Mouse (Mus musculus) lung, embryonic 16.5 days (tissue): ENCODE data around the gene Vkorc1l1. TPM values are rescaled to one million over a fixed set of nuclear protein-coding genes. Genes with fewer than 3 reads are reported as not detected.

Source experiments
- ATAC-seq: fragments of 200-750 bp; cut with Nextera tagmentation; 2 replicates; pipeline ENCODE4 v1.8.0; 2017; ENCODE audit warnings: low read depth, mild to moderate bottlenecking, moderate library complexity
- H3K27ac ChIP-seq: fragments of 300-500 bp; sonication (generic); 2 replicates; pipeline ENCODE4 v1.5.1; 2014; ENCODE audit warnings: mild to moderate bottlenecking, control low read depth, low read length
- H3K27me3 ChIP-seq: fragments of 300-500 bp; sonication (generic); 2 replicates; pipeline ENCODE4 v1.6.1; 2014; ENCODE audit warnings: low read depth, low read length, mixed read lengths; ENCODE audit not compliant: control insufficient read depth, insufficient read depth
- H3K36me3 ChIP-seq: fragments of 300-500 bp; sonication (generic); 2 replicates; pipeline ENCODE4 v1.6.1; 2014; ENCODE audit warnings: low read length; ENCODE audit not compliant: control insufficient read depth, insufficient read depth
- H3K4me1 ChIP-seq: fragments of 300-500 bp; sonication (generic); replicated peaks from 2 replicates; pipeline ENCODE4 v1.6.1; 2014; ENCODE audit warnings: low read length, mixed read lengths; ENCODE audit not compliant: control insufficient read depth, insufficient read depth
- H3K4me2 ChIP-seq: fragments of 300-500 bp; sonication (generic); 2 replicates; pipeline ENCODE4 v1.6.1; 2014; ENCODE audit warnings: low read depth, low read length, control low read depth
- H3K4me3 ChIP-seq: fragments of 300-500 bp; sonication (generic); 2 replicates; pipeline ENCODE4 v1.5.1; 2014; ENCODE audit warnings: mild to moderate bottlenecking, low read length, control low read depth
- H3K9ac ChIP-seq: fragments of 300-500 bp; sonication (generic); 2 replicates; pipeline ENCODE4 v1.6.1; 2014; ENCODE audit warnings: low read length, control low read depth
- H3K9me3 ChIP-seq: fragments of 300-500 bp; sonication (generic); 2 replicates; pipeline ENCODE4 v1.6.1; 2016; ENCODE audit warnings: low read length; ENCODE audit not compliant: control insufficient read depth
- WGBS: fragments of 180-500 bp; shearing (Covaris S2); extraction: QIAGEN DNeasy Blood & Tissue Kit; methylation state at CpG from one replicate; pipeline ENCODE4 v1.1.7; 2014; 5-methylcytosine and 5-hydroxymethylcytosine counted together
- polyA plus RNA-seq: library from polyadenylated mRNA; unstranded; fragments of >200 nt; fragmentation: Nextera tagmentation; extraction: Ambion mirVana; gene quantifications from 2 replicates; pipeline ENCODE4 v1.2.1, GENCODE M21; 2015

Gene Vkorc1l1
- polyA plus RNA-seq, 1 experiment from 2014 or later: 18.8 TPM

DNA sequence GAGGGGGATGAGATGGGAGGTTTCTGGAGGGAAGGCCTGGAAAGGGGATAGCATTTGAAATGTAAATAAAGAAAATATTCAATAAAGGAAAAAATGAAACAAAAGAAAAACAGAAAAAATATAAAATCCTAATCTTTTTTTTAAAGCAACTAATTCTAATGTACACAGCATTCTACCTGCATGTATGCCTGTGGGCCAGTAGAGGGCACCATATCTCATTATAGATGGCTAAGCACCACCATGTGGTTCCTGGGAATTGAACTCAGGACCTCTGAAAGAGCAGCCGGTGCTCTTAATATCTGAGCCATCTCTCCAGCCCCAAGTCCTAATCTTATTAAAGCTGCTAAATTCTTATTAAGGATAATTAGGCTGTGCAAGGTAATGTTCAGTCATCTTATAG, 65.6 kb downstream of the Vkorc1l1 start:
- Histone ChIP-seq H3K9me3 (peaks cover 5% of the 10 kb centered on the region; the same call in 1 of the 2 replicates), H3K4me2 (no peak overlapping the region), H3K27me3 (no peaks in the 10 kb centered on the region), H3K4me1 (peaks cover 6% of the 10 kb centered on the region), H3K36me3 (peaks cover 7% of the 10 kb centered on the region), H3K27ac (no peak overlapping the region), H3K9ac (no peak overlapping the region), H3K4me3 (no peak overlapping the region)
- ATAC-seq: no peak
- WGBS: 86% methylated on average over 1 of the region's 1 CpGs

DNA sequence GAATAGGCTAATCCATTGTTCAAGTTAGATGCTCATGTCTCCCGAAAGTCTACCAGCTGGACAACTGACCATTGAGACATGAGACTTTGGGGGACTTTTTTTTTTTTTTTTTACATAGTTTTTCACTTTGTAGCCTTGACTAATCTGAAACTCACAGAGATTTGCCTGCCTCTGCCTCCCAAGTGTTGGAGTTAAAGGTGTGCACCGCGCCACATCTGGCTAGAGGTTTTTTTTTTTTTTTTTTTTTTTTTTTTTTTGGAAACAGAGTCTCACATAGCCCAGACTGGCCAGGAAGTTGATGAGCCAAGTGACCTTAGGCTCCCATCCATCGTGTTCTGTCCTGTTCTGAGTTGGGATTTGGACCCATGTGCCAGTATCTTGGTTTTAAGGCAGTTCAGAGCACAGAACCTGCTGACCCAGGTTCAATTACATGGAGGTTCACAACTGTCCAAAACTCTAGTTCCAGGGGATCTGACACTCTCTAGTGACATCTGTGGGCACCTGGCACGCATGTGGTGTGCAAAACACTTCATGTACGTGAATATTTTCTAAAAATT, 66.3 kb downstream of the Vkorc1l1 start:
- Histone ChIP-seq H3K4me2 (no peak overlapping the region), H3K27me3 (no peaks in the 10 kb centered on the region), H3K27ac (no peak overlapping the region), H3K9me3 (peaks cover 5% of the 10 kb centered on the region; the same call in 1 of the 2 replicates), H3K4me3 (no peak overlapping the region), H3K4me1 (peaks cover 4% of the 10 kb centered on the region), H3K36me3 (peaks cover 7% of the 10 kb centered on the region), H3K9ac (no peak overlapping the region)
- WGBS: 76% methylated on average over 6 of the region's 6 CpGs
- no peak for ATAC-seq

DNA sequence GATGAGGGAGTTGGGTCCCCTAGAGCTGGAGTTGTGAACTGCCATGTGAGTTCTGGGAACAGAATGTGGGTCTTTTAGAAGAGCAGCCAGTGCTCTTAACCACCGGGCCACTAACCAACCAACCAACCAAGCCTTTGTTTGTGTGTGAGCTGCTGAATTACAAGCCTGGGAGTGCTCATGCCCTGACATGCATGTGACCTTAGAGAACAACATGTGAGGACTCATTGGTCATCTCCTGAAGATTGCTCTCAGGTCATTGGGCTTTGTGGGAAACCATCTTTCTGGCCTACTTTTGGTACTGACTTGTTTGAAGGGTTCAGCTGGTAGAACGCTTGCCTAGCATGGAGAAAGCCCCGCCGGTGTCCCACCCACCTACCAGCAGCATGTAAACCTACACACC, 68.0 kb downstream of the Vkorc1l1 start:
- peaks cover 5% of the 10 kb centered on the region; the same call in 1 of the 2 replicates for H3K9me3 ChIP-seq
- ATAC-seq: no peak
- WGBS: 91% methylated on average over 4 of the region's 4 CpGs

DNA sequence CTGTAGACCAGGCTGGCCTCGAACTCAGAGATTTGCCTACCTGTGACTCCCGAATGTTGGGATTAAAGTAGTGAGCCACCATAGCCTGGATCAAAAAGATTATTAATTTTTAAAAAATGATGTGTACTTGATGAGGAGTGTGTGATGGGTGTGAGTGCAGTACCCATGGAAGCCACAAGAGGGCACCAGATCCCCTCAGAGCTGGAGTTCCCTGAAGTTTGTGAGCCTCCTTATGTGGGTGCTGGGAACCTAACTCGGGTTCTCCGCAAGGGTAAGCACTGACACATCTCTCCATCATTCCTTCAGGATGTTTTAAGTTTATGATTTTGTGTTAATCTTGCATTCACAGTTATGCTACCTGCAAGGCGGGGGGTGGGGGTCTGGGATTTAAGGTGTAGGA, 69.2 kb downstream of the Vkorc1l1 start:
- 94% methylated on average over 5 of the region's 5 CpGs for WGBS
- Histone ChIP-seq H3K4me2 (no peak overlapping the region), H3K27ac (no peak overlapping the region), H3K9ac (no peak overlapping the region), H3K36me3 (peaks cover 9% of the 10 kb centered on the region), H3K9me3 (peaks cover 5% of the 10 kb centered on the region; the same call in 1 of the 2 replicates), H3K27me3 (no peaks in the 10 kb centered on the region), H3K4me1 (no peaks in the 10 kb centered on the region), H3K4me3 (no peak overlapping the region)
- no peak for ATAC-seq

More for the DNA sequence above, 68.0 kb downstream of the Vkorc1l1 start:
- H3K36me3 ChIP-seq: peaks cover 7% of the 10 kb centered on the region
- no peak overlapping the region for H3K4me3 ChIP-seq
- no peaks in the 10 kb centered on the region for H3K4me1 ChIP-seq
- no peaks in the 10 kb centered on the region for H3K27me3 ChIP-seq
- H3K4me2 ChIP-seq: no peak overlapping the region
- no peak overlapping the region for H3K27ac ChIP-seq
- H3K9ac ChIP-seq: no peak overlapping the region

DNA sequence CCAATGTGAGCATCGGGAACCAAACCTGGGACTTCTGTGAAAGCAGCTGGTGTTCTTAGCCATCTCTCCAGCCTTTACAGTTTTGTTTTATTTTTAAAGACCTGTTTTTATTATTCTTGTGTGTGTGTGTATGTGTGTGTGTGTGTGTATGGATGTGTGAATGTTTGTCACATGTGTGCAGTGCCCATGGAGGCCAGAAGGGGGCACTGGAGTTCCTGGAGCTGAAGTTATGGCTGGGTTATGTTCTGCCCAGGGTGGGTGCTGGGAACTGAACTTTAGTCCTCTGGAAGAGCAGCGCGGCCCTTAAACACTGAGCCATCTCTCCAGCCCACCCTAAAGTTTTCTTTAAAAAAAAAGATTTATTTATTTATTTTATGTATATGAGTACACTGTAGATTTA, 73.3 kb downstream of the Vkorc1l1 start:
- no peaks in the 10 kb centered on the region for H3K4me1 ChIP-seq
- H3K27ac ChIP-seq: no peak overlapping the region

DNA sequence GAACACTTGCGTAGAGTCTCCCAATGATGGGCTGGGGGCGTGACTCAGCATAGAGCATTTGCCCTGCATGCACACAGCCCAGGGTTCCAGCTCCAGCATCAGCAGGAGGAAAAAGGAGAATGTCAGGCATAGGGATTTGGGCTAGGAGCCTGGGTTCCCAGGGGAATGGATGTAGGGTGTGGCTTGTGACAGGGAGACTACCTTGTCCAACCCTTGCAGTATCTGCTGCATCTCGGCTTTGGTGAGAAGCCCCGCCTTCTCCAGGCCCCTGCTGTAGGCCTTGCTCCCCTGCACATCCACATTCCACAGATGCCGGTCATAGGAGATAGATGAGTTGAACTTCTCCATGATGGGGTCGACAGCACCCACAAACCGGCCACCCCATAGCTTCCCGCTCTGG, 77.7 kb downstream of the Vkorc1l1 start:
- peaks cover 4% of the 10 kb centered on the region for H3K4me1 ChIP-seq
- WGBS: 36% methylated on average over 8 of the region's 8 CpGs
- H3K36me3 ChIP-seq: peaks cover 2% of the 10 kb centered on the region; the same call in 1 of the 2 replicates
- no peak overlapping the region for H3K27ac ChIP-seq
- no peak for ATAC-seq
- no peaks in the 10 kb centered on the region for H3K9me3 ChIP-seq
- no peak overlapping the region for H3K4me2 ChIP-seq
- H3K9ac ChIP-seq: no peak overlapping the region
- H3K27me3 ChIP-seq: no peaks in the 10 kb centered on the region
- H3K4me3 ChIP-seq: no peak overlapping the region

More for the DNA sequence above, 73.3 kb downstream of the Vkorc1l1 start:
- no peaks in the 10 kb centered on the region for H3K27me3 ChIP-seq
- no peak overlapping the region for H3K4me3 ChIP-seq
- H3K4me2 ChIP-seq: no peak overlapping the region
- peaks cover 5% of the 10 kb centered on the region; the same call in 1 of the 2 replicates for H3K9me3 ChIP-seq
- no peak for ATAC-seq
- no peak overlapping the region for H3K9ac ChIP-seq
- peaks cover 9% of the 10 kb centered on the region for H3K36me3 ChIP-seq
- WGBS: 98% methylated on average over 3 of the region's 3 CpGs

DNA sequence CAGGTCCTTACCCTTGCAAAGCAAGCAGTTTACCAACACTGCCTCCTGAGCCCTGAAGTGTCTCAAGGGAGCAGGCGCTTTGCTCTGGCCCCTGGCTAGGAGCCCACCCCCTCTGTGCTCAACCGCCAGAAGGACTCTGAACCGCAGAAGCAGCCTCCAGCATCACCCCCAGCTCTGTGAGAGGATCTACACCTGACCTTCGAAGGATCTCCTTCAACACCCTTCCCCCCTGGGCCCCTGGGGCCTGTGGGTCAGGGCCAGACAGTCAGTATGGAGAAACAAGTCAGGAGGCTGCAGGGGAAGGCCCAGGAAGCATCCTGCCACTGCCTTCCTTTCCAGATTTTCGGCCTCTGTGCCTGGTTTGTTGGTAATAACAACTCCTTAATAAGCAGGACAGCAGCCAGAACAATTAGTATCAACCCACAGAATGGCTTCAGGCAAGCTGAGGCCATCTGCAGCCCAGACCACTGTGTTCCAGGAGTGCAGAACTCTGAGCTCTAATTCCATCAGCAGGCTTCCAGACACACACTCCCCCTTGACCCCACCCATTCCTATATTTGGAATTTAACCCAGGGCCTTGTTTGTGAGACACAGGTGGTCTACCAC, 79.7 kb downstream of the Vkorc1l1 start:
- peaks cover 4% of the 10 kb centered on the region for H3K4me1 ChIP-seq
- H3K27ac ChIP-seq: no peak overlapping the region
- no peaks in the 10 kb centered on the region for H3K27me3 ChIP-seq
- H3K9me3 ChIP-seq: no peaks in the 10 kb centered on the region
- no peak for ATAC-seq
- no peaks in the 10 kb centered on the region for H3K36me3 ChIP-seq
- H3K9ac ChIP-seq: no peak overlapping the region
- 53% methylated on average over 5 of the region's 5 CpGs for WGBS
- no peak overlapping the region for H3K4me2 ChIP-seq
- no peak overlapping the region for H3K4me3 ChIP-seq

DNA sequence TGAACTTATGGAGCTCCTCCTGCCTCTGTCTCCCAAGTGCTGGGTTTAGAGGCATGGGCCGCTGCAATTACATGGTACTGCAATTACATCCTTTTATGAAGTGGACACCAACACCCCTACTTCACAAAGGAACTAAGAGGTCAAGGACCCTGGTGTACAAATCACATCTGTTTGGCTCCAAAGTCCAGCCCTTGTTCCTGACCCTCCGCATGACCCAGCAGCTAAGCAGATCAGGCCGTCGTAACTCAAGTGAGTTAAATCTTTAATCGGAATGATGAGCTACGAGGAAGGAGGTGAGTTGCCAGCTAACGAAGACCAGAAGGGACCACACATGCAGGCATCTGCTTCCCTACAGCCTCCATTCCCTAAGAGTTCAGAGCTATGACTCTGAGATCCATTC, 80.6 kb downstream of the Vkorc1l1 start:
- no peaks in the 10 kb centered on the region for H3K36me3 ChIP-seq
- H3K4me3 ChIP-seq: no peak overlapping the region
- no peaks in the 10 kb centered on the region for H3K9me3 ChIP-seq
- peaks cover 4% of the 10 kb centered on the region for H3K4me1 ChIP-seq
- 78% methylated on average over 7 of the region's 7 CpGs for WGBS
- H3K9ac ChIP-seq: no peak overlapping the region
- ATAC-seq: no peak
- no peak overlapping the region for H3K4me2 ChIP-seq
- no peak overlapping the region for H3K27ac ChIP-seq
- H3K27me3 ChIP-seq: no peaks in the 10 kb centered on the region

DNA sequence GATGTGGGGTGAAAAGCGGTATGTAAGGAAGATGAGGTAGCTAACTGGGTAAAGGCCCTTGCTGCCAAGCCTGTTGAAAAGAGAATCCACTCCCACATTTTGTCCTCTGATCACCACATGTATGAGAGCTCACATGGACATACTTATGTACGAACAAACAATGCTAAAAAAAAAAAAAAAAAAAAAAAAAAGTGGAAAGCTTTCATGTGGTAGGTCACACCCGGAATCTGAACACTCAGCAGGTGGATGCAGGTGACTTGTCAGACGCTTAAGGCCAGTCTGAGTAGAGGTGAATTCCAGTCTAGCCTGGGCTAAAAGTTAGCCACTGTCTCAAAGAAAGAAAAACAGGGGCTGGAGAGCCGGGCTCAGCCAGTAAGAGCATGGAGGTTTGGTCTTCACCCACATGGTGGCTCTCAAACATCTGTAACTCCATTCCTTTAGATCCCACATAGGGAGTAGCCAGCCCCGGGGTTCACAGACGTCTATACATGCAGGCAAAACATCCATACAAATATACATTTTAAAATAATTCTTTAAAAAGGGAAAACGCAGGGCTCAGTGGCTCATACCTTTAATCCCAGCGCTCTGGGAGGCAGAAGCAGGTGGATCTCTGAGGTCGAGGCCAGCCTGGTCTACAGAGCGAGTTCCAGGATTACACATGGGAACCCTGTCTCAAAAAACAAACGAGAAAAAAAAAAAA, 81.4 kb downstream of the Vkorc1l1 start:
- WGBS: 42% methylated on average over 12 of the region's 12 CpGs

More for the DNA sequence above, 81.4 kb downstream of the Vkorc1l1 start:
- Histone ChIP-seq H3K27ac (no peak overlapping the region), H3K4me3 (peak overlapping the region; percentile 57), H3K9ac (0 out of 2 replicates have a peak overlapping the region, but pooled peaks have one; percentile 21), H3K4me2 (peak overlapping the region; percentile 73), H3K9me3 (no peaks in the 10 kb centered on the region), H3K27me3 (no peaks in the 10 kb centered on the region), H3K4me1 (peaks cover 4% of the 10 kb centered on the region), H3K36me3 (no peaks in the 10 kb centered on the region)
- no peak for ATAC-seq
